Mouse (Mus musculus) CH12F3 (cell line): ENCODE results near the gene Zfp697.
"Not testable (repeated sequence)": the region's sequence is repeated elsewhere in the genome, so short reads cannot be mapped to it uniquely, and the experiment has no call there.

Experiments
- in situ Hi-C: fragments of 300-500 bp; cut with MboI; formaldehyde crosslinking; loops from 2 replicates; pipeline ENCODE4 v1.14.3; 2020; ENCODE audit warnings: low sequenced_read_pairs

Gene Zfp697

GRCm38 (mm10) chr3:98382246-98382939 lies at the start of gene Zfp697:
TSS of gene Zfp697 (plus strand) at chr3:98382461.
- in situ Hi-C loops, result no loop called here

GRCm38 (mm10) chr3:98334010-98334409 lies 48.3 kb upstream of the Zfp697 start:
- in situ Hi-C loops, result no loop called here

- in situ Hi-C loops, result no loop called here
Measured at GRCm38 (mm10) chr3:98335331-98335730, 46.9 kb upstream of the Zfp697 start.

- in situ Hi-C loops, result no loop called here
Measured at GRCm38 (mm10) chr3:98335886-98336285, 46.4 kb upstream of the Zfp697 start.

- in situ Hi-C loops, result no loop called here
Measured at GRCm38 (mm10) chr3:98336661-98337654, 45.3 kb upstream of the Zfp697 start.

- in situ Hi-C loops, result no loop called here
Measured at GRCm38 (mm10) chr3:98338584-98339041, 43.6 kb upstream of the Zfp697 start.

- in situ Hi-C loops, result no loop called here
Measured at GRCm38 (mm10) chr3:98339097-98339705, 43.1 kb upstream of the Zfp697 start.

- in situ Hi-C loops, result not testable (repeated sequence)
Measured at GRCm38 (mm10) chr3:98339706-98340109, 42.6 kb upstream of the Zfp697 start, which contains the start of gene Phgdh. TSS of gene Phgdh (minus strand) at chr3:98339990.

- in situ Hi-C loops, result no loop called here
Measured at GRCm38 (mm10) chr3:98340818-98341594, 41.3 kb upstream of the Zfp697 start.

- in situ Hi-C loops, result no loop called here
Measured at GRCm38 (mm10) chr3:98343235-98343634, 39.0 kb upstream of the Zfp697 start.

GRCm38 (mm10) chr3:98348106-98348505 lies 34.2 kb upstream of the Zfp697 start:
- in situ Hi-C loops, result no loop called here

GRCm38 (mm10) chr3:98348705-98349104 lies 33.6 kb upstream of the Zfp697 start:
- in situ Hi-C loops, result no loop called here

GRCm38 (mm10) chr3:98353892-98354291 lies 28.4 kb upstream of the Zfp697 start:
- in situ Hi-C loops, result no loop called here

GRCm38 (mm10) chr3:98355344-98356025 lies 26.8 kb upstream of the Zfp697 start:
- in situ Hi-C loops, result no loop called here

GRCm38 (mm10) chr3:98356026-98356365 lies 26.3 kb upstream of the Zfp697 start:
- in situ Hi-C loops, result no loop called here

GRCm38 (mm10) chr3:98356632-98357370 lies 25.5 kb upstream of the Zfp697 start:
- in situ Hi-C loops, result no loop called here

- in situ Hi-C loops, result no loop called here
Measured at GRCm38 (mm10) chr3:98362753-98363152, 19.5 kb upstream of the Zfp697 start.

- in situ Hi-C loops, result no loop called here
Measured at GRCm38 (mm10) chr3:98366086-98366485, 16.2 kb upstream of the Zfp697 start.

GRCm38 (mm10) chr3:98366823-98367222 lies 15.4 kb upstream of the Zfp697 start:
- in situ Hi-C loops, result no loop called here
